8 mouse cellular contexts compared by ENCODE assay signal in the genomic region with DNA sequence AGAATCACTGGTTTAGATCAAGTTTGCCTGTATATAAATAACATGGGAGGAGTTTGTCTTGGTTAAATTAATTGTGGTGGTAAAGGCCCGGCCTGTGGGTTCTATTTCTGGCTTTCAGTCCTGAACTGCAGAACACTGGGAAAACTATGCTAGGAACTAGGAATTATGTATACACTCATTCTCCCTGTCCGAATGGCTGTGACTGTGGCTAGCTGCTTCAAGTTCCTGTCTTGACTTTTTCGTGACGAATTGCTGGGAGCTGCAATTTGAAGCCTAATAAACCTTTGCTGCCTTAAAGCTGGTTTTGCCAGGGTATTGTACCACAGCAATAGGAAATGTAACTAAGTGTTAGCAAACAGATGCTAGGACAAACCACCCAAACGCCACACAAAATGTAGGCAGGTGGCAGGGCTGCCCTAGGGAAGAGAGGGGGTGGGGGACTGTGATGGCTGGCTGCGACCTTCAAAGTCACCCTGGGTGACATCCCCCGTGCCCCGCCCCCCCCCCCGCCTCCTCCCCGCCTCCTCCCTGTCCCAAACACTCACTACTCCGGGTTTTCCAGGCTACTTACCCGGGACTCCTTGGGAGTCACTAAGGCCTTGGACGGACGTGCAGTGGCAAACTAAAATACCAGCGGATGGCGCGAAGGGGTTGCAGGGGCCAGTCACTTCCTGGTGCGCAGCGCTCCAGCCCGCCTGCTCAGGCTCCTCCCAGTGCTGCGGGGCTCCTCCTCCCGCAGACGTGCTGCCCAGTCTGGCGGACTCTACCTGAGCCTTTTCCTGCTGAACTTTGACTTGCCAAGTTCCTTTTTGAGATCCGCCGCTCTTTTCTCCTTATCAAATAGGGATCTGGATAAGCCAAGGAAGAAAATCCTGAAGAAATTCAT. TPM values are rescaled to one million over a fixed set of nuclear protein-coding genes. Genes with fewer than 3 reads are reported as not detected.
DNase-seq lines count a peak whose midpoint lies in the region; ATAC-seq and TF ChIP-seq lines count a peak whose summit lies in the region.

A gene (minus strand): TSS at position 710 of the 886 bp plus-strand sequence.

- no peaks in the 10 kb centered on the region for H3K36me3 ChIP-seq in hindbrain, postnatal 0 days (ENCODE audit: insufficient read depth, low read length)

- H3K9ac ChIP-seq in hindbrain, postnatal 0 days (replicated peaks; ENCODE audit: low read length): peak within 1 kb of the TSS; percentile 33; the same call in 1 of the 2 replicates

- peak within 1 kb of the TSS; percentile 55 for H3K4me2 ChIP-seq in hindbrain, postnatal 0 days (ENCODE audit: low read depth, low read length)

- ATAC-seq in common myeloid progenitor, adult 5-6 weeks (replicated peaks; ENCODE audit: low read depth, poor library complexity, severe bottlenecking): peak; percentile 97
- ATAC-seq in hindbrain, postnatal 0 days: peak; percentile 88; the same call in 1 of the 2 replicates

- intact Hi-C loops in left cerebral cortex, postnatal 4 days (cut with DNase I): no loop called here

- H3K27ac ChIP-seq in hindbrain, postnatal 0 days: peak within 1 kb of the TSS; percentile 48; the same call in 1 of the 2 replicates

- 28% methylated on average over 21 of the region's 26 CpGs for WGBS in hindbrain, postnatal 0 days

- peak; percentile 86 to 91 for DNase-seq in adrenal gland, adult (ENCODE audit: inconsistent age in 2 of 2, low spot score in 1 of 2)
- DNase-seq in gastrocnemius, postnatal 10 days: peak; percentile 52
- DNase-seq in hindbrain, postnatal 0 days (ENCODE audit: low spot score): peak; percentile 48
- DNase-seq in left cerebral cortex, postnatal 4 days: peak; percentile 37
- peak; percentile 64 for DNase-seq in mesoderm, embryonic 11.5 days (ENCODE audit: low read depth, low spot score)
- peak; percentile 18 for DNase-seq in right cerebral cortex, postnatal 4 days
- peak; percentile 57 to 64 for DNase-seq in urinary bladder, postnatal 4 days (ENCODE audit: low spot score in 2 of 2)

- H3K27me3 ChIP-seq in hindbrain, postnatal 0 days (ENCODE audit: insufficient read depth, low read length): no peaks in the 10 kb centered on the region

- no peaks in the 10 kb centered on the region for H3K4me1 ChIP-seq in hindbrain, postnatal 0 days (ENCODE audit: insufficient read depth, low read length)

- H3K4me3 ChIP-seq in hindbrain, postnatal 0 days (ENCODE audit: low read length): peak within 1 kb of the TSS; percentile 32

- H3K9me3 ChIP-seq in hindbrain, postnatal 0 days (ENCODE audit: low read length): no peaks in the 10 kb centered on the region

- TF ChIP-seq CTCF in hindbrain, postnatal 0 days (IDR thresholded peaks at IDR 0.05; ENCODE audit: low read depth): no peak

RNA-seq across cellular contexts. Expression of the gene that starts here (rescaled TPM):
- 22.8 and 32.1 TPM in 2 replicates for total RNA-seq in common myeloid progenitor, adult 5-6 weeks (2017)
- 10 to 100 TPM in 1 of 2 experiments, 1 to 10 TPM in 1; 9.2 to 10.6 TPM for total RNA-seq in gastrocnemius, postnatal 10 days (2021)
- total RNA-seq in hindbrain, postnatal 0 days (2014; rRNA removed): 6.1 and 6.4 TPM in 2 replicates
- 6.3 TPM in 2 replicates for polyA plus RNA-seq in hindbrain, postnatal 0 days (2015; fragmentation: Nextera tagmentation; extraction: Ambion mirVana)
- 1 to 10 TPM; 2.5 to 4.1 TPM for total RNA-seq in left cerebral cortex, postnatal 4 days (2021)

Comparison
In these comparisons a context has a peak if more than half of its experiments do, and no peak if none do; other contexts are left out.
1. Peak in every context shown above with its lines: DNase-seq, ATAC-seq, H3K4me3 ChIP-seq and H3K27ac ChIP-seq.
2. DNase-seq: peak in every context shown above with its lines; median percentile 88 in adrenal gland, adult; 64 in mesoderm, embryonic 11.5 days; 60 in urinary bladder, postnatal 4 days; 52 in gastrocnemius, postnatal 10 days; 48 in hindbrain, postnatal 0 days; 37 in left cerebral cortex, postnatal 4 days; 18 in right cerebral cortex, postnatal 4 days.